Mouse (Mus musculus) intestine, embryonic 15.5 days (tissue): ENCODE results near the gene Traf5. TPM values are rescaled to one million over a fixed set of nuclear protein-coding genes. Genes with fewer than 3 reads are reported as not detected.

Experiments
- ATAC-seq: fragments of 200-750 bp; cut with Nextera tagmentation; 2 replicates; pipeline ENCODE4 v1.8.0; 2017; ENCODE audit warnings: moderate TSS enrichment, moderate library complexity
- H3K27ac ChIP-seq: fragments of 300-500 bp; sonication (generic); 2 replicates; pipeline ENCODE4 v1.5.1; 2015; ENCODE audit warnings: mild to moderate bottlenecking, inconsistent platforms
- H3K27me3 ChIP-seq: fragments of 300-500 bp; sonication (generic); replicated peaks from 2 replicates; pipeline ENCODE4 v1.6.1; 2015; ENCODE audit warnings: inconsistent platforms
- H3K36me3 ChIP-seq: fragments of 300-500 bp; sonication (generic); 2 replicates; pipeline ENCODE4 v1.6.1; 2015; ENCODE audit warnings: inconsistent platforms
- H3K4me1 ChIP-seq: fragments of 300-500 bp; sonication (generic); replicated peaks from 2 replicates; pipeline ENCODE4 v1.6.1; 2015; ENCODE audit warnings: inconsistent platforms
- H3K4me2 ChIP-seq: fragments of 300-500 bp; sonication (generic); replicated peaks from 2 replicates; pipeline ENCODE4 v1.6.1; 2015; ENCODE audit warnings: mild to moderate bottlenecking, inconsistent platforms
- H3K4me3 ChIP-seq: fragments of 300-500 bp; sonication (generic); replicated peaks from 2 replicates; pipeline ENCODE4 v1.5.1; 2015; ENCODE audit warnings: inconsistent platforms
- H3K9ac ChIP-seq: fragments of 300-500 bp; sonication (generic); 2 replicates; pipeline ENCODE4 v1.6.1; 2015; ENCODE audit warnings: inconsistent platforms
- H3K9me3 ChIP-seq: fragments of 300-500 bp; sonication (generic); 2 replicates; pipeline ENCODE4 v1.6.1; 2016; ENCODE audit warnings: inconsistent platforms
- WGBS: fragments of 180-500 bp; shearing (Covaris S2); methylation state at CpG from one replicate; pipeline ENCODE4 v1.1.7; 2015; 5-methylcytosine and 5-hydroxymethylcytosine counted together
- polyA plus RNA-seq: library from polyadenylated mRNA; unstranded; fragments of >200 nt; fragmentation: Nextera tagmentation; extraction: Ambion mirVana; gene quantifications from 2 replicates; pipeline ENCODE4 v1.2.1, GENCODE M21; 2015

Gene Traf5
- polyA plus RNA-seq, 1 experiment from 2014 or later: 19.6 TPM

DNA sequence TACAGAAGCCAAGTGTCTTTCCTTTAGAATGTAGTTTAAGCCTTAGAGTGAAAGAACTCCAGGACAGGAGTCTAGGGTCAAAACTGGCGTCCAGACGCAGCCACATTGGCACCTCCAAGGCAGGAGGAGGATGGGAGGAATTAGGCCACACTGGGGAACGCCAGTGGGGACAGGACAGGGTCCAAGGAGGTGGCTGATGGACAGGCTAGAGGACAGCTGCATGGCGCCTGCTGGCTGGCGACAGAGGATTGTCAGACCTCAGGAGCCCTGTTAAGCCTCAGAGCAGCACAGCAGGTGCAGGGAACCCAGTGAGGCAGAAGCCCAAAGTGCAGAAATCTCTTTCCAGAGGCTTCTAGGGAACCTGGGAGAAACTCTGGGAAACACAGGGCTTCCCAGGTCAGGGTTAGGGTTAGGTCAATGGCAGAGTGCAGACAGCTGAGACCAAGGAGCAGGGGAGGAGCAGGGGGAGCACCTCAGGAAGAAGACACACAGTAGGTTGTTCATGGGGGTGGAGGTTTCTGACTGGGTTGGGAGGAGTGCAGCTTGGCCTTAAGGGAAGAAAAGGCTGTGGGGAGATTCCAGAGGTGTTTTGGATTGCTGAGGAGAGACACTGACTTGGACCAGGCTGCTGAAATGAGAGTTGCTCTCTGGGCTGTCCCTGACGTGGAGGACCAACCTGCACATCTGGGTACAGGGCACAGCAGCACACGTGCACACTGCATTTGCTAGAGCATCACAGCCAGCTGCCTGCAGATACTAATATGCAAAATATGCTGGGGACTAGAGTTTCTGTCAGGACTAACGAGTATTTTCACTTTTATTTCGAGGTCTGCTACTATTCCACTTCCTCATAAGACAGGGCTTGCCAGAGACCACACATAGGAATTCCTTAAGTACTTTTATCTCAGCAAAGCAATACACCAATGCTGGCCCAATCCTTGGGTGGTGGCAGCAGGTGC, 2.9 kb downstream of the Traf5 start:
- no peak overlapping the region for H3K9ac ChIP-seq
- no peak overlapping the region for H3K27ac ChIP-seq
- H3K27me3 ChIP-seq: no peaks in the 10 kb centered on the region
- H3K4me2 ChIP-seq: 0 out of 2 replicates have a peak overlapping the region, but pooled peaks have one; percentile 86
- H3K9me3 ChIP-seq: no peaks in the 10 kb centered on the region
- H3K36me3 ChIP-seq: no peaks in the 10 kb centered on the region
- WGBS: 78% methylated on average over 9 of the region's 9 CpGs
- peaks cover 20% of the 10 kb centered on the region for H3K4me1 ChIP-seq
- H3K4me3 ChIP-seq: no peak overlapping the region
- no peak for ATAC-seq

DNA sequence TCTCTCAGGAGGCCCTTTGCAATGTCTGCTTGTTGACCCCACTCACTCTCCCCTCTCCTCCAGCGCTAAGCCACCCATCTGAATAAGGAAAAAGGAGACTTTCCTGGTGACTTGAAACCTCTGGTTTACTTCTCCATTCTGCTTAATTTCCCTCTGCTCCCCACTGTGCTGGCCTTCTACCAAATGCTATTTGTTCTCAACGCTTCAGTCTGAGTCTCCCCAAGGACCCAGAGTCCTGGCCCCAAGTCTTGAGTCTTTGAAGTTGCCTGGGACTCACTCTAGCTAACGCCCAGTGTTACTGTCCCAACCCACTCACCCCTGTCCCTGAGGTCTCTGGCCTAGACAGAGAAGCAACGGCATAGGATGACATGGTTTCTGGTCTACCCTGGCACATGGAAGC, 4.3 kb downstream of the Traf5 start:
- peaks cover 20% of the 10 kb centered on the region for H3K4me1 ChIP-seq
- 79% methylated on average over 4 of the region's 4 CpGs for WGBS
- H3K9ac ChIP-seq: no peak overlapping the region
- H3K4me2 ChIP-seq: no peak overlapping the region
- H3K4me3 ChIP-seq: no peak overlapping the region
- H3K9me3 ChIP-seq: no peaks in the 10 kb centered on the region
- no peaks in the 10 kb centered on the region for H3K36me3 ChIP-seq
- H3K27me3 ChIP-seq: no peaks in the 10 kb centered on the region
- H3K27ac ChIP-seq: no peak overlapping the region
- ATAC-seq: no peak

DNA sequence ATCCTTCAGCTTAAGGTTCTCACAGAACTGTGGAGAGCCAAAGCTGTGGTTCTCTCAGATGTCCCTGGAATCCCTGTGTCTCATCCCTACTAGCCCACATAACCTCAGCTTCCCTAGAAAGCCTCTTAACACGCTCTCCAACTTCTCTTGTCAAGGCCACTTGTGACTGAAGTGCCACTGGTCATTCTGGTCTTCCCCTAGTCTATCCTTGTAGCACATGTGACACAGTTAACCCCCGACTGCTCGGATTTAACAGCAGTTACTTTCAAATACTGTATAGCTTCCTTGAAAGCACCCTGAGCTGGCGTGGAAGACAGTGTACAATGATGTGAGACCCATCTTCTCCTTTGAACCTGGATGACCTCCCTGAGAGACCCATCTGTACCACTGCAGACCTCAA, 5.3 kb downstream of the Traf5 start:
- Histone ChIP-seq H3K4me3 (no peak overlapping the region), H3K9ac (no peak overlapping the region), H3K4me2 (no peak overlapping the region), H3K27me3 (no peaks in the 10 kb centered on the region), H3K36me3 (no peaks in the 10 kb centered on the region), H3K4me1 (peaks cover 20% of the 10 kb centered on the region), H3K9me3 (no peaks in the 10 kb centered on the region), H3K27ac (no peak overlapping the region)
- WGBS: 77% methylated on average over 4 of the region's 4 CpGs
- ATAC-seq: no peak

DNA sequence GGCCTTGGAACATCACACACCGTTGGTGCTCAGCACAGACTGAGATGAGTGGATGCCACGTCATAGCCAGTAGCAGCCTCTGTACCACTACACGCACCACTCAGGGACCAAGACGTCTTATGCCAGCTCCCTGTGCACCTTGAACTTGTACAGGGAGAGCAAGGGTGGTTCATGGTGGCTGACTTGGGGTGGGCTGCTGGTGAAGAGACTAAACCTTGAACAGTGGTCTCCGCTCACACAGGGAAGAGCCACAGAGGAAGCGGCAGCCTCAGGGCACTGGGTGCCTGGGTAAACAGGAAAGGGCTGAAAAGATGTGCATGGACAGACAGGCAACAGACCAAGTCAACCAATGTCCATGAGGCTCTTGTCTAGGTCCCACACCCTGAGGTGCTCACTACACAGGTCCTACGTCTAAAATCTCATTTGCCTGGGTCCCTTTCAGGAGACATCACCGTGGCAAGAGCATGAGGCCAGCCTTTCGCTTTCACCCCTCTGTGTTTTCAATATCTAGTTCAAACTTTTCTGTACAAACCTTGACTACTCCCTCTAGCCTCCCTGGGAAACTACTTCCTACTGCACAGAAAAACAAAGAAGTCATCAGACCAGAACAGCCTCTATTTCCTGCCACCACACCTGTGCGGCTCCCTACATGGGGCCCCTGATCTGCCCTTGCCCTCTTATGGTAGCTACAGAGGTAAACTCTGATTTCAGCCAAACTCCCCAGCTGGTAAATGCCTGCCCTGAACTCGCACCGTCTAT, 5.9 kb downstream of the Traf5 start:
- no peak overlapping the region for H3K9ac ChIP-seq
- H3K27ac ChIP-seq: no peak overlapping the region
- H3K9me3 ChIP-seq: no peaks in the 10 kb centered on the region
- ATAC-seq: peak; percentile 62
- 80% methylated on average over 12 of the region's 12 CpGs for WGBS
- no peaks in the 10 kb centered on the region for H3K36me3 ChIP-seq
- no peak overlapping the region for H3K4me2 ChIP-seq
- peaks cover 20% of the 10 kb centered on the region for H3K4me1 ChIP-seq
- H3K27me3 ChIP-seq: no peaks in the 10 kb centered on the region
- H3K4me3 ChIP-seq: no peak overlapping the region

DNA sequence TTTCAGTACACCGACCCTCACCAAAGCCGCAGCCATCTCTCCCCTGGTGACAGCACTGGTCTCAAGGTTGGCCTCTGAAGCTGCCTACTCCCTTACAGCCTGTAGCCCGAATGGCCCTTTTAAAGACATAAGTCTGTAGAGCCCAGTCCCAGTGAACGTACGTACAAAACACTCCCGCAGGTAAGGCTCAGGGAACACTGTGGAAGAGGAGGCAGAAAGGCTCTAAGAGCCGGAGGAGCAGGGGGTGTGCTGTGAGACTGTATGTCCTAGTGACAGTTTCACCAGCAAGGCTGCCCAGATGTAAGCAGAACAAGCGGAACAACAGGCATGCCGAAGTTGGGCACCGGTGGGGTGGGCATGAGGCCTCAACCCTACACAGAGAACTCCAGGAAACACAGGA, 7.1 kb downstream of the Traf5 start:
- H3K36me3 ChIP-seq: no peaks in the 10 kb centered on the region
- H3K9me3 ChIP-seq: no peaks in the 10 kb centered on the region
- ATAC-seq: no peak
- no peak overlapping the region for H3K4me2 ChIP-seq
- WGBS: 93% methylated on average over 10 of the region's 10 CpGs
- H3K4me1 ChIP-seq: peaks cover 11% of the 10 kb centered on the region; the same call in 1 of the 2 replicates
- H3K9ac ChIP-seq: no peak overlapping the region
- H3K4me3 ChIP-seq: no peak overlapping the region
- no peak overlapping the region for H3K27ac ChIP-seq
- no peaks in the 10 kb centered on the region for H3K27me3 ChIP-seq

DNA sequence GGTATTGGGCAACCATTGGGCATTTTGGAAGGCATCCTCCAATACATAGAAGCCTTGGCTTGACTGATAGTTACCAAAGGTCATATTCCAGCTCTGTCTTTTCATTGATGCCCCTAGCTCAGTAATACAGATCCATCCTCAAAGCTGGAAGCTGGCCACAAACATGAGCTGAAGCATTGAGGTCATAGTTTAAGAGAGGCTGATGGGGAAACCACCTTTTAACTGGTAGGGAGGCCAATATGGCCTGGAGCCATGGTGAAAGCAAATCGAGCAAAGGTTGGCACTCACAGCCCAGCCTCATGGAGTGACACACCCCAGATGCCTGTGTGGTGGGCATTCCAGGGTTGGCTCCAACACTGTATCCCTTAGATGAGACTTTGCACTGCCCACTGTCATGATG, 9.7 kb downstream of the Traf5 start:
- no peak overlapping the region for H3K27ac ChIP-seq
- no peak overlapping the region for H3K9ac ChIP-seq
- no peaks in the 10 kb centered on the region for H3K27me3 ChIP-seq
- H3K4me1 ChIP-seq: peaks cover 4% of the 10 kb centered on the region; the same call in 1 of the 2 replicates
- 94% methylated on average over 1 of the region's 1 CpGs for WGBS
- no peak overlapping the region for H3K4me3 ChIP-seq
- H3K4me2 ChIP-seq: no peak overlapping the region
- ATAC-seq: no peak
- H3K36me3 ChIP-seq: no peaks in the 10 kb centered on the region
- H3K9me3 ChIP-seq: no peaks in the 10 kb centered on the region

DNA sequence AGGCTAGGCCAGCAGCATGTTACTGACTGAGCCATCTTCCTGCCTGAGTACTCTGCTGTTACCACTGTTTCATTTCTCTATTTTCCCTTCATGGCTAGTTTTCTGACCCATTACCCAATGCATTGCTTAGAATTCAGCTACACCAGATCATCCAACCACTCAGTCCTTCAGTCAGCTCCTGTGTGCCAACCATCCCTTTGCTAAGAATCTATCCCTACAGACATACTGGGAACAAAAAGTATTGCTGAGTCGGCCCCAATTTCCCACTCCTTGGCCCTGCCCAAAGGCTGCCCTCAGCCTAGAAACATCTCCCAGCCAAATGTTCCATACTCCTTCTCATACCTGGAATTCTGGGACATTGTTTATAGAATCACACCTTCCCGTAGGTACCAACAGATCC, 11.2 kb downstream of the Traf5 start:
- Histone ChIP-seq H3K9ac (no peak overlapping the region), H3K4me2 (no peak overlapping the region), H3K4me1 (peaks cover 15% of the 10 kb centered on the region), H3K4me3 (no peak overlapping the region), H3K27ac (no peak overlapping the region), H3K9me3 (no peaks in the 10 kb centered on the region), H3K27me3 (no peaks in the 10 kb centered on the region), H3K36me3 (no peaks in the 10 kb centered on the region)
- WGBS: 92% methylated on average over 2 of the region's 2 CpGs
- ATAC-seq: no peak

DNA sequence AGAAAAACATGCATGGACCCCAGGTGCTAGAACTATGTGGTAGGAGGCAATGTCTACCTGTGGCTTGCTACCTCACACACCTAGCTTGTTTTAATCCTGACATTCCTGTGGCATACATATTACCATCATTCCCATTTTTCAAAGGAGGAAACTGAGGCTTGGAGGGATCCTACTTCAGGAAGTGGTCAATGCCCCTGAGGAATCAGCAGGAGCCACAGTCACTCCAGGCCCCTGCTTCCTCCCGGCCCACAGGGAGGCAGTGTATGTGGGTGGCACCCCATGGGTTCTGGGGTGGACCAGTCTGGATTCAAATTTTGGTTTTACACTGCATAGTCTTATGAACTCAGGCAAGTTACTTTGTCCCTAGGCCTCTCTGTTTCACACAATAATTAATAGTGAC, 13.2 kb downstream of the Traf5 start:
- no peaks in the 10 kb centered on the region for H3K27me3 ChIP-seq
- no peaks in the 10 kb centered on the region for H3K9me3 ChIP-seq
- no peak overlapping the region for H3K27ac ChIP-seq
- H3K36me3 ChIP-seq: no peaks in the 10 kb centered on the region
- 74% methylated on average over 1 of the region's 1 CpGs for WGBS
- no peak for ATAC-seq
- H3K4me2 ChIP-seq: no peak overlapping the region
- peaks cover 18% of the 10 kb centered on the region for H3K4me1 ChIP-seq
- H3K9ac ChIP-seq: no peak overlapping the region
- no peak overlapping the region for H3K4me3 ChIP-seq

DNA sequence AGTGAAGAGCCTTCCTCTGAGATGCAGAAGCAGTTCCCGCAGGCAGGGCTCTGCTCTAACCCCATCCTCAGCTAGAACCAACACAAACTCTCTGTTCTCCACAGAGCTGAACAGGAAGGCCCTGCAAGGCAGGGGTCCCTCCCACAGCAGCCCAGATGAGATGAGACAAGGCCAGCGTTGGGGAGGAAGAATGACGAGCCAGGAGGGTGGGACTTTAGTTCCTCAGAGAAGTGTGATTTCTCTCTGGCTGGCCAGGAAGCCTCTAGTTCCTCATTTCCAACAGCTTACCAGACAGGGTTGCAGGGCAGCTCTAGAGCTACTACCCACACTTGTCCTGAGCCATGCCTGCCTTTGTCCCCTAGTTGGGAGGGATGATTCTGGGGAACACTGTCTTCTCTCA, 14.0 kb downstream of the Traf5 start:
- 29% methylated on average over 3 of the region's 3 CpGs for WGBS
- no peak overlapping the region for H3K27ac ChIP-seq
- peaks cover 18% of the 10 kb centered on the region for H3K4me1 ChIP-seq

DNA sequence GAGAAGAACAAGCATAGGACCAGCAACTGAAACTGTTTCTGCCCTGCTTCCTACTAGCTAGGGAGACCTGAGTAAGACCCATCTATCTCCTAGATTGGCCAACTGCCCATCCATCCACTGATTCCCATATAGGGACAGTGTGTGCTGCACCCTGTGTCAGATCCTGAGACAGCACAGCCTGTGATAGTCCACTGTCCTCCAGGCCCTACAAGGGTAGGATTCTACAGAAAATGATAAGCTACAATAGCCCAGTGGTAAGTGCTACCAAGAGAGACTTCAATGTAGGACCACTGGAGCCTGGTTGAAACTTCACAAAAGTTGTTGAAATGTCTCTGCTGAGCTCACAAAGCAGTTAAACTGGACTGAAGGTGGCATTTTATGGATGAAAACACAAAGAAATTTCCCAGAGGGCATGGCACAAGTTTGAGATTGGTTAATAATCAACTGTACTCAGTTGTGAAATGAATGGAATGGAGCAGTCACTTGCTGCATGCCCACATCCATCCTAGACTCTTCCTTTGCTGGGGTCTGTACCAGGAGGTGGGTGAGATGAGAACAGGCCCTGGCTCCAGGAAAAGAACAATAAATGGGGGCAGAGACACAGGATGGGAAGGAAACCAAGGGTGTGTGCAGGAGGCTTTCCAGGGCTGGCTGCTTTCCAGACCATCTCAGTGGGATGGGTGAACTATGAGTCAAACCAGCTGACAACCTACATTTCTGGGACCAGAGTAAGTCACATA, 15.4 kb downstream of the Traf5 start:
- Histone ChIP-seq H3K4me3 (no peak overlapping the region), H3K27ac (0 out of 2 replicates have a peak overlapping the region, but pooled peaks have one; percentile 0), H3K9ac (no peak overlapping the region), H3K4me1 (peaks cover 22% of the 10 kb centered on the region), H3K27me3 (no peaks in the 10 kb centered on the region), H3K9me3 (no peaks in the 10 kb centered on the region), H3K4me2 (no peak overlapping the region), H3K36me3 (no peaks in the 10 kb centered on the region)
- ATAC-seq: peak; percentile 48

More for the DNA sequence above, 14.0 kb downstream of the Traf5 start:
- H3K27me3 ChIP-seq: no peaks in the 10 kb centered on the region
- H3K4me3 ChIP-seq: no peak overlapping the region
- no peak overlapping the region for H3K9ac ChIP-seq
- no peak for ATAC-seq
- H3K36me3 ChIP-seq: no peaks in the 10 kb centered on the region
- no peaks in the 10 kb centered on the region for H3K9me3 ChIP-seq
- no peak overlapping the region for H3K4me2 ChIP-seq

DNA sequence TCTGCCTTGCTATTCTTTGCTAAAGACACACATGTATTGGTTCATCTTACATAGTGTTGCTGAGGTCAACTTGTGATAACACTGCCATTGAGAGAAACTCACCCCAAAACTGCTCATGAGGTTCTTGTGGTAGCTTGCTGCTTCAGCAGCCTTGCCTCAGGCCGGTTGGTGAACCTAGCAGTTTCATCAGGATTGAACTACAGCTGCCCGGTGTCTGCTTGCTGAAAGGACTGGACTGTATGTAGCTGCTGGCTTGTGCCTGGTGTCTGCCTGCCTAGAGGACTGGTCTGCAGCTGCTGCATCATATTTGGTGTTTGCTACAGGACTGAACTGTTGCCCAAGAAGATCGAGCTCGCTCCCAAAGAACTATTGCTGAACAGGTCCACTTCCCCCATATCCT, 16.3 kb downstream of the Traf5 start:
- Histone ChIP-seq H3K36me3 (no peaks in the 10 kb centered on the region), H3K4me2 (no peak overlapping the region), H3K4me1 (peaks cover 29% of the 10 kb centered on the region), H3K9ac (no peak overlapping the region), H3K27ac (peak overlapping the region; percentile 28; the same call in 1 of the 2 replicates), H3K27me3 (no peaks in the 10 kb centered on the region), H3K9me3 (no peaks in the 10 kb centered on the region), H3K4me3 (no peak overlapping the region)
- 48% methylated on average over 4 of the region's 4 CpGs for WGBS
- no peak for ATAC-seq

DNA sequence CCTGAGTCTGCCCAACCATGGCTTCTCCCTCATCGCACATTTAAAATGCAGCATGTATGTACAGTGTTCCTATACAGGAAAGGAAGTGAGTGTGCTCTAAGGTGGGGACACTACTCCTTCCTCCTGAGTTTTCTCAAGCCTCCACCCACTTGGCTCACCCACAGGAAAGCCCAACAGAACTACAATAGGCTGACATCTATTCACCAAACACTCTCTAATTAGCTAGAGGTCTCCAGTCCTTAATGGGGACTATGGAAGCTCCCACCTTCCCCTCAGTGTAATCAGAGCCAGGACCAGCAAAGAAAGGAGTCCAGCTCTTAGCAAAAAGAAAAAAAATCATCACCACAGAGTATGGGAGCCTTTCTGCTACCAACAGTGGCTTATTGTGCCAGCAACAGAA, 17.5 kb downstream of the Traf5 start:
- Histone ChIP-seq H3K9me3 (no peaks in the 10 kb centered on the region), H3K27ac (no peak overlapping the region), H3K27me3 (no peaks in the 10 kb centered on the region), H3K36me3 (no peaks in the 10 kb centered on the region), H3K9ac (no peak overlapping the region), H3K4me1 (peaks cover 42% of the 10 kb centered on the region), H3K4me3 (no peak overlapping the region), H3K4me2 (no peak overlapping the region)
- no peak for ATAC-seq
- 43% methylated on average over 1 of the region's 1 CpGs for WGBS
